Mouse (Mus musculus): ENCODE data around the gene Cds1. TPM values are rescaled to one million over a fixed set of nuclear protein-coding genes. Genes with fewer than 3 reads are reported as not detected.
"Not testable (repeated sequence)": the region's sequence is repeated elsewhere in the genome, so short reads cannot be mapped to it uniquely, and the experiment has no call there.

Cds1 gene
- polyA plus RNA-seq, 1 experiment from 2014 or later: 0.64 TPM

GRCm38 (mm10) chr5:101821491-101822310 is 56.8 kb downstream of the Cds1 start:
- H3K36me3 ChIP-seq: no peaks in the 10 kb centered on the region
- no peaks in the 10 kb centered on the region for H3K9me3 ChIP-seq
- 0 out of 2 replicates have a peak overlapping the region, but pooled peaks have one; percentile 1 for H3K27ac ChIP-seq
- peaks cover 54% of the 10 kb centered on the region for H3K4me1 ChIP-seq
- no peak overlapping the region for H3K4me3 ChIP-seq
- no peak for DNase-seq (ENCODE audit: low spot score)
- WGBS: 68% methylated on average over 17 of the region's 17 CpGs
- peaks cover 15% of the 10 kb centered on the region; the same call in 1 of the 2 replicates for H3K27me3 ChIP-seq (ENCODE audit: insufficient read depth, poor library complexity, severe bottlenecking)

DNA sequence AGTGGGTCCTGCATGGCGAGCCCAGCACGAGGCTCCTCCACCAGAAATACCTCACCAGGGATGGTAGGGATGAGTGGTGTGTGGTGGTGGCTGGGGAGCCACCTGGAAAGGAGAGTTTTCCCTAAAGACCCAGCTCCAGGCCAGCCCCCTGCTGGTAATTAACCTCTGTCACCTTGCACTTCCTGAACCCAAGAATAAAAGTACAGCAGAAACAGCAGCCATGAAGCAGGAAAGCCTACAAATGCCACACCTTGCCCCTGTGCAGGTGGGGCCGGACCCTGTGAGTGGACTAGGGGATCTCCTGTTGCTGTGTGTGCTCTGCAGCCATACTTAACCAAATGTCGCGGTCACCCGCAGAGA is 57.4 kb downstream of the Cds1 start:
- H3K4me1 ChIP-seq: peaks cover 54% of the 10 kb centered on the region
- peaks cover 15% of the 10 kb centered on the region; the same call in 1 of the 2 replicates for H3K27me3 ChIP-seq (ENCODE audit: insufficient read depth, poor library complexity, severe bottlenecking)
- WGBS: 46% methylated on average over 6 of the region's 6 CpGs
- no peak overlapping the region for H3K4me3 ChIP-seq
- no peaks in the 10 kb centered on the region for H3K36me3 ChIP-seq
- no peaks in the 10 kb centered on the region for H3K9me3 ChIP-seq
- no peak overlapping the region for H3K27ac ChIP-seq
- DNase-seq (ENCODE audit: low spot score): no peak

DNA sequence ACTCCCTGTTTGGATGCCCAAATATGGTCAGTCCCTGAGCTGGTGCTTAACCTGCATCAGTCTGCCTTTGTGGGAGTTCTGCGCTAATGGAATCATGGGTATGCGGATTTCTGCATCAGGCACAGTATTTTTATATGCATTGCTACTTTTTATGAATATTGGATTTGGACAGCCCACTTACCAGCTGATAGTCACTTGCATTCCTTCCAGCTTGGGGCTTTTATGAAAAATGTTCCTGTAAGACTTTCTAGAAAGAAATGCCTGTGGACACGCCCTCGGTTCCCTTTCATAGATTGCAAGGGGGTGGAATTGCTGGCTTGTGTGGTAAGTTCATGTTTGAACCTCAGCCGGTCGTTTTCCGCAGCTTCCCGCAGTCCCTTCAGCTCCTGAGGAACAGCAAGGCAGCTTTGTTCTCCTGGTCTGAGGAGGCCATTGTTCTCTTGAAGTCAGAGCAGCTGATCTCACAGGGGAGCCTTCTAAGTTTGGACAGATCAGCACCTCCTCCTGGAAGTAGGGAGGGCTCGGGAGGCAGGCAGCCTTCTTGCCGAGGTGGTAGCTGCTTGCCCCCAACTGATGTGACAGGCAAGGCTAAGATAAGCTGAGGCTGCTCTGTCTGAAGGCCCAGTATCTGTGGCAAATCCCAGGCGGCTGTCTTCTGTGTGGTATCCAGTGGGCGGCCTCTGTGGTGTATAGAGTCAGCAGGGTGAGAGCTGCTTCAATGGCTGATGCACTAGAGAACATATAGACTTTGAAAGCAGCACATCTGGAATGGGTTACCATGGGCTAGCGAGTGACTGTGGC is 60.4 kb downstream of the Cds1 start:
- Histone ChIP-seq H3K27me3 (ENCODE audit: insufficient read depth, poor library complexity, severe bottlenecking) (peaks cover 15% of the 10 kb centered on the region; the same call in 1 of the 2 replicates), H3K9me3 (no peaks in the 10 kb centered on the region), H3K27ac (peak overlapping the region; percentile 60), H3K4me3 (peak overlapping the region; percentile 0; the same call in 1 of the 2 replicates), H3K36me3 (no peaks in the 10 kb centered on the region), H3K4me1 (peaks cover 38% of the 10 kb centered on the region)
- WGBS: 17% methylated on average over 13 of the region's 13 CpGs
- no peak for DNase-seq (ENCODE audit: low spot score)

DNA sequence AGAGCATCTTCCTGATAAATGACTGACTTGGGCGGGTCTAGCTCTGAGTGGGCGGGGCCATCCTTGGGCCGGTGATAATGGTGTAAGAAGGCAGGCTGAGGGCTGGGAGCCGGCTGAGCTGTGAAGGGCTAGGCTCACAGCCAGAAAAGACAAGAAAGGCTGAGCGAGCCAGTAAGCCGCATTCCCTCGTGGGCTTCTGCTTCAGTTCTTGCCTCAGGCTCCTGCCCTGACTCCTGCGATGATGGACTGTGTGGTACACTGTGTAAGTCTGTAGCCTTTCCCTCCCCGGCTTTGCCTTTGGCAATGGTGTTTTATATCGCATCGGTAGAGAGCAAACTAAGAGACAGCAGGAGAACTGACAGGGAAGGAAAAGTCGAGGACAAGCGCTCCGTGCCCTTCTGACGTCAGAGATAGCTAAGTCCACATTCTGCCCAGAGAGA is 61.6 kb downstream of the Cds1 start:
- DNase-seq (ENCODE audit: low spot score): no peak
- peak overlapping the region; percentile 72 for H3K27ac ChIP-seq
- H3K36me3 ChIP-seq: no peaks in the 10 kb centered on the region
- H3K4me3 ChIP-seq: peak overlapping the region; percentile 50
- H3K27me3 ChIP-seq (ENCODE audit: insufficient read depth, poor library complexity, severe bottlenecking): peaks cover 15% of the 10 kb centered on the region; the same call in 1 of the 2 replicates
- no peaks in the 10 kb centered on the region for H3K9me3 ChIP-seq
- H3K4me1 ChIP-seq: peaks cover 33% of the 10 kb centered on the region
- 6% methylated on average over 15 of the region's 15 CpGs for WGBS

GRCm38 (mm10) chr5:101827477-101827876 is 62.5 kb downstream of the Cds1 start:
- H3K9me3 ChIP-seq: no peaks in the 10 kb centered on the region
- WGBS: 35% methylated on average over 12 of the region's 12 CpGs
- H3K27ac ChIP-seq: no peak overlapping the region
- H3K4me3 ChIP-seq: no peak overlapping the region
- DNase-seq (ENCODE audit: low spot score): no peak
- H3K27me3 ChIP-seq (ENCODE audit: insufficient read depth, poor library complexity, severe bottlenecking): peaks cover 11% of the 10 kb centered on the region; the same call in 1 of the 2 replicates
- peaks cover 24% of the 10 kb centered on the region for H3K4me1 ChIP-seq
- peaks cover 6% of the 10 kb centered on the region; the same call in 1 of the 2 replicates for H3K36me3 ChIP-seq

DNA sequence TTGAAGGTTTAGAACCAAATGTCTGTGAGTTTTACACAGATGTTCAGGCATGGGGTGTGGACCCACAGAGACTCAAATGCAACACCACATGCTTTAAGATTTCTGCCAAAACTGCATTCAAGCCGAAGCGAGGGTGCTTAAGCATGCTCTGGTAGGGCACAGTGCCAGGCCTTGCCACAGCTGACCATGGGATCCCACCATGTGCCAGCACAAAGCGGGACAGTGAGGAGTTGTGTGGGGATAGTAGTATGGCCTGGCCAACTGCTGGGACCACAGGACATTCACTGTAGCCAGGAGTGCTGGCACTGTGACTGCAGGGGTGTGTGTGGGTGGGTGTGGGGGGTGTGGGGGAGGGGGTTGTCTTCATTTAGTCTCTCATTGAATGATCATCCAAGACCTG is 64.0 kb downstream of the Cds1 start:
- Histone ChIP-seq H3K27ac (no peak overlapping the region), H3K36me3 (peaks cover 13% of the 10 kb centered on the region), H3K4me3 (no peak overlapping the region), H3K27me3 (ENCODE audit: insufficient read depth, poor library complexity, severe bottlenecking) (peaks cover 4% of the 10 kb centered on the region; the same call in 1 of the 2 replicates), H3K4me1 (peaks cover 24% of the 10 kb centered on the region), H3K9me3 (no peaks in the 10 kb centered on the region)
- 92% methylated on average over 3 of the region's 3 CpGs for WGBS
- no peak for DNase-seq (ENCODE audit: low spot score)

- Histone ChIP-seq H3K36me3 (peaks cover 22% of the 10 kb centered on the region), H3K4me1 (peaks cover 20% of the 10 kb centered on the region), H3K27me3 (ENCODE audit: insufficient read depth, poor library complexity, severe bottlenecking) (no peaks in the 10 kb centered on the region), H3K27ac (no peak overlapping the region), H3K4me3 (no peak overlapping the region), H3K9me3 (no peaks in the 10 kb centered on the region)
- WGBS: 81% methylated on average over 8 of the region's 8 CpGs
- DNase-seq (ENCODE audit: low spot score): no peak
Measured at GRCm38 (mm10) chr5:101830180-101830579, 65.2 kb downstream of the Cds1 start.

GRCm38 (mm10) chr5:101832042-101832441 is 67.1 kb downstream of the Cds1 start:
- Histone ChIP-seq H3K27me3 (ENCODE audit: insufficient read depth, poor library complexity, severe bottlenecking) (no peaks in the 10 kb centered on the region), H3K36me3 (peaks cover 40% of the 10 kb centered on the region), H3K9me3 (no peaks in the 10 kb centered on the region), H3K27ac (no peak overlapping the region), H3K4me1 (peaks cover 7% of the 10 kb centered on the region), H3K4me3 (no peak overlapping the region)
- no peak for DNase-seq (ENCODE audit: low spot score)
- WGBS: 90% methylated on average over 6 of the region's 6 CpGs

DNA sequence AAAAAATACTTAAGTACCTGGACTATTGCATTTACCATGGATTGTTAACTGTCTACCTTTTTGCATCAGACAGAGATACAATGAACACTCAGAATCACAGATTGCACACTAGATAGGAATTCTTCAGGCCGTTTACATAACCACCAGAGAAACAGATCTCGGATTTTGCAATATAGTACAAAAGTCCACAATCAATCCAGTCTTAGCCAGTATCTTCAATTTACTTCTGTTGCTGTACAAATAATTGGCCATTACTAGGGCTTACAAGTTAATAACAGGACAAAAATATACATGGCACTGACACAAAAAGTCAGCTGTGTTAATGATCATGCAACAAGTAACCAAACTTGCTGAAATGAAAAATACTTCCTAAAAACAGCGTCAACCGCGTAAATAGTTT is 68.1 kb downstream of the Cds1 start:
- Histone ChIP-seq H3K27ac (no peak overlapping the region), H3K27me3 (ENCODE audit: insufficient read depth, poor library complexity, severe bottlenecking) (no peaks in the 10 kb centered on the region), H3K9me3 (no peaks in the 10 kb centered on the region), H3K4me1 (no peaks in the 10 kb centered on the region), H3K4me3 (no peak overlapping the region), H3K36me3 (peaks cover 48% of the 10 kb centered on the region)
- whole genome bisulfite sequencing: 96% methylated on average over 5 of the region's 5 CpGs
- no peak for DNase-seq (ENCODE audit: low spot score)

GRCm38 (mm10) chr5:101833875-101834274 is 68.9 kb downstream of the Cds1 start:
- no peaks in the 10 kb centered on the region for H3K9me3 ChIP-seq
- H3K4me1 ChIP-seq: no peaks in the 10 kb centered on the region
- peaks cover 53% of the 10 kb centered on the region for H3K36me3 ChIP-seq
- WGBS: 67% methylated on average over 8 of the region's 8 CpGs
- no peak for DNase-seq (ENCODE audit: low spot score)
- no peak overlapping the region for H3K4me3 ChIP-seq
- no peaks in the 10 kb centered on the region for H3K27me3 ChIP-seq (ENCODE audit: insufficient read depth, poor library complexity, severe bottlenecking)
- no peak overlapping the region for H3K27ac ChIP-seq

- 96% methylated on average over 11 of the region's 11 CpGs for WGBS
- no peak for DNase-seq (ENCODE audit: low spot score)
- Histone ChIP-seq H3K27me3 (ENCODE audit: insufficient read depth, poor library complexity, severe bottlenecking) (no peaks in the 10 kb centered on the region), H3K27ac (no peak overlapping the region), H3K36me3 (peaks cover 77% of the 10 kb centered on the region), H3K4me1 (no peaks in the 10 kb centered on the region), H3K4me3 (no peak overlapping the region), H3K9me3 (no peaks in the 10 kb centered on the region)
Measured at GRCm38 (mm10) chr5:101836221-101836620, 71.3 kb downstream of the Cds1 start.

GRCm38 (mm10) chr5:101837605-101838004 is 72.7 kb downstream of the Cds1 start:
- DNase-seq (ENCODE audit: low spot score); H3K4me3 ChIP-seq; H3K27ac ChIP-seq; H3K27me3 ChIP-seq (ENCODE audit: insufficient read depth, poor library complexity, severe bottlenecking); H3K4me1 ChIP-seq; H3K9me3 ChIP-seq: not testable (repeated sequence)
- H3K36me3 ChIP-seq: peaks cover 84% of the 10 kb centered on the region
- WGBS: 94% methylated on average over 2 of the region's 2 CpGs

DNA sequence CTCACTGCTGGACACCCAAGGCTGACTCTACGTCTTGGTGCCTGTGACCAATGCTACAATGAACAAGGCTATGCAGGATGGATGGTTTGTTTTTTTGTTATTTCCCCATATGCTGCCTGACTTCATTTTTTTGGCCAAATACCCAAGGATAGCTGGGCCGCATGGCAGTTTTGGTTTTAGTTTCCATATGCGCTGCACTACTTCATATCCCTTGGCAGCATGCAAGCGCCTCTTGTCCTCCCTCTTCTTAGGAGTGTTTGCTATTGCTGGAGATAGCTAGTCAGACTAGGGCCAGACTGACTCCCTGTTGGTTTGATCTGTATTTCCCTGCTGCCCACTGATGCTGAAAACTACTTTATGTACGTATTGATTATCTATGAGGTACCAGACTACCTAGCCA is 75.5 kb downstream of the Cds1 start:
- DNase-seq (ENCODE audit: low spot score): no peak
- Histone ChIP-seq H3K9me3 (no peaks in the 10 kb centered on the region), H3K27ac (no peak overlapping the region), H3K4me3 (no peak overlapping the region), H3K4me1 (no peaks in the 10 kb centered on the region), H3K36me3 (peaks cover 95% of the 10 kb centered on the region), H3K27me3 (ENCODE audit: insufficient read depth, poor library complexity, severe bottlenecking) (no peaks in the 10 kb centered on the region)
- 94% methylated on average over 5 of the region's 5 CpGs for WGBS

Measured in heart, embryonic 10.5 days (tissue).